Mouse (Mus musculus) skeletal muscle tissue, adult 2 months (tissue): ENCODE data around the gene Rab19.
A peak's percentile ranks its signal among the peaks of the same experiment; 100 is the strongest.
"Not testable (repeated sequence)": the region's sequence is repeated elsewhere in the genome, so short reads cannot be mapped to it uniquely, and the experiment has no call there.

Experiments used
- DNase-seq: peaks from one replicate; pipeline ENCODE4 v3.0.0-alpha.2; 2012; ENCODE audit warnings: low read depth, low spot score

The Rab19 gene

DNA sequence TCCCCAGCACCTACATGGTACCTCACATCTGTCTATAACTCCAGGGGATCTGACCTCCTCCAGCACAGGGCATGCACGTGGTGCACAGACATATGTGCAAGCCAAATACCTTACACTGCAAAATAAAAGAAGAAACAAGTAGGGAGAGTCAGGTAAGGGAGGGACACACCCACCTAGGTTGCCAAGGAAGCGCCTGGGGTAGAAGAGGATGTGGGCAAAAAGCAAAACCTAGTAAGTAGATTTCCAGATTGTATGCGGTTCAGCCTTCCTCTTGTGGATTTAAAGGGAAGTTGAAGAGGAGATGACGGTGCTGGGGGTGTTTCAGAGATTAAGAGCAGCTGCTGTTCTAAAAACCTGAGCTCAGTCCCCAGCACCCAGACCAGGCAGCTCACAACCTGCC is 1.8 kb upstream of the Rab19 start:
- DNase-seq, result no peak

DNA sequence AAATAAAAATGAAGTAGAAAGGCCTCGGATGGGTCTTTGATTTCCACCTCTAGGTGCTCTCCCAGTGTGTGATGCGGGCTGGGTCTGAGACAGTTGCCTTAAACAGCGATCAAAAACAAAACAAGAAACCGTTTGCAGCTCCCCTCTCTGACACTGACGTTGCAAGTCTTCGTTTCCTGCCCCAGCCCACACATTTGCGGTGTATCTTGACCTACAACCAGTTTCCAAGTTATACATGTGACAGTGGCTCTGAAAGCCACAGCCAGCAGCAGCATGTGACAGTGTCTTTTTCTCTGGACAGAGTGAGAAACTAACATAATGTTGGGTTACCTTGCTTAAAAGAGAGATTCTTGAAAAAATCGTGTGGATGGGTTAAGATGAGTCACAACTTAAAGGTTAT is 1.2 kb upstream of the Rab19 start:
- DNase-seq, result no peak

DNA sequence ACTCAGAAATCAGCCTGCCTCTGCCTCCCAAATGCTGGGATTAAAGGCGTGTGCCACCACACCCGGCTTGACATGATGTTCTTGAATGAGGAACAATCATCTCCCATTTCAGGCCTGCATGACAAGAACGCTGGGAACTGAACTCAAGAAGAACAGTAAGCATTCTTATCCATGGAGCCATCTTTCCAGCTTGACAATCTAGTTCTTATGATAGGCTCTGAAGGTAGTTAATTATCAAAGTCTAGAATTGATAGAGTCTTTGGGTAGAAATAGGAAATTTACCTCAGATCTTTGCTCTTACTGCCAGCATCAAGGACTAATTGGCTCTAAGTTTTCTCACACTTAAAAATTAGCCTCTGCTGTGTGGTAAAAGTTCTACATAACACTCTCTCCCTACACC is 699 bp upstream of the Rab19 start:
- DNase-seq, result no peak

DNA sequence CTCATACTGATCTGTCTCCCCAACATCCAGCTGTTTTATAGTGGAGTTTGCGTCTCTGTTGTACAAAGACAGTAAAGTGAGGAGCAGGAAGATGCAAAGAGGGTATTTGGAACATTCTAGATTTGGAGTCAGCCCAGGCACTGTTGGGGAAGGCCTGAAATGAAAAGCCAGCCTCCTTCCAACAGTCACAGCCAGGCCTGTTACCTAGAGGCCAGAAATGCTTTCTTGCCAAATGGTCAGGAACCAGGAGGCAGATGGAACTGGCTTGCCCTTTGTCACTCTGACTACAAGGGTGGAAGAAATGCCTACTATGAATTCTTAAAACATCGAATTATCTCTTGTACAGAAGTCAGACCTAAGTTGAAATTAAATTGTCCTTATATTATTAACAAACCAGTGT is 9.0 kb downstream of the Rab19 start:
- DNase-seq, result no peak

DNA sequence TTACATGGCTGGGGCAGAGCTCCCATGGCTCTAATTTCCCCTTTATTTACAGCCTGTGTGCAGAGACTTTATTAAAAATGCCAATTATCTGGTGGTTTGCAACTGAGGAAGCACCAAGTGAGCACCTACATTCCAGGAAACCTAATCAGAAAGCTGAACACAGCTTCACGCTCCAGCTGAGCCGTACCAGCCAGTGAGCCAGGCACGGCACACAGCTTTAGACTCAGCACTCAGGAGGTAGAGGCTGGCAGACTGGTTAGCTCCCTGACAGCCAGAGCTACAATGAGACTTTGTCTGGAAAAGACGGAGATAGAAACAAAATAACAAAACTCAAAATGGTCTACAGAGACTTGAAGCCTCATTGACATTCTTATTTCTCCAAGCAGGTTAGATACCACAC is 14.5 kb downstream of the Rab19 start:
- DNase-seq, result no peak

DNA sequence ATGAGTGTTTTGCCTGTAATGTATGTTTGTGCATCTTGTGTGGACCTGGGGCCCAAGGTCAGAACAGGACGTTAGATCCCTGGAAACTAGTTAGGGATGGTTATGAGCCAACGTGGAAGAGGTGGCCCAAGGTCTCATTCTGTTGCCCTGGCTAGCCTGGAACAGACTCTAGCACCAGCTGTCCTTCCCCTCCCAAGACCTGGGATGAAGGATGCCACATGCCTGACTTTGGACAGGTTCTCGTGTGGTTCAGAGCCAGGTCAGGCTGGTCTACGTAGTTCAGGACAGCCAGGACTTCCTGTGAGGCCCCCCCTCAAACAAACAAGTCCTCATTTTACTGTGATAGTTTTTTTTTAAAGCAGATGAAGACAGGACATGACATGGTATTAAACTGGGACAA is 14.9 kb downstream of the Rab19 start:
- DNase-seq, result no peak

DNA sequence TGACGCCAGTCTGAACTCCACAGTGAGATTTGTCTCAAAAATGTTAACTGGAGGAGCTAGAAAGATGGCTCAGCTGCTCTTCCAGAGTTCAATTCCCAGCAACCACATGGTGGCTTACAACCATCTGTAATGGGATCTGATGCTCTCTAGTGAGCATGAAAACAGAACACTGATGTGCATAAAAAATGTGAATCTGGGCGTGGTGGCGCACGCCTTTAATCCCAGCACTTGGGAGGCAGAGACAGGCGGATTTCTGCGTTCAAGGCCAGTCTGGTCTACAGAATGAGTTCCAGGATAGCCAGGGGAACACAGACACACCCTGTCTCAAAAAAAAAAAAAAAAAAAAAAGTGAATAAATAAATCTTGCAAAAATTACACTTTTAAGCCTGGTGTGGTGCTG is 16.1 kb downstream of the Rab19 start:
- DNase-seq, result no peak

DNA sequence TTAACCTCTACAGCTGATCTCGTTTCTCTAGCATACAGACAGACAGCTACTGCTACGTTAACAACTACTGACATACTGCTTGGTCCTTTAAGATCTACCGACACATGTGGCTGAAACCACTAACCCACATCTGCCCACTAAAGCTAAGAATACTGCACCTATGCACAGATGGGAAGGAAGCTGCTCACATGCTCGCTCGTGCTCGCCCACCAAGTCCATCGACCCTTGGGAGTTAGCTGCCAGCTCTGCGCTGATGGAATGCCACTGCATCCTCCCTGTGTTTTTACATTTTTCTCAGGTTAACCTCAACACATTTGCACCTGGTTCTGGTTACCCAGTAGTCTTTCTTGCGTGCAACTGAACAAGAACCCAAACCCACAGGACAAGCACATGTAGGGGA is 17.4 kb downstream of the Rab19 start:
- no peak for DNase-seq

DNA sequence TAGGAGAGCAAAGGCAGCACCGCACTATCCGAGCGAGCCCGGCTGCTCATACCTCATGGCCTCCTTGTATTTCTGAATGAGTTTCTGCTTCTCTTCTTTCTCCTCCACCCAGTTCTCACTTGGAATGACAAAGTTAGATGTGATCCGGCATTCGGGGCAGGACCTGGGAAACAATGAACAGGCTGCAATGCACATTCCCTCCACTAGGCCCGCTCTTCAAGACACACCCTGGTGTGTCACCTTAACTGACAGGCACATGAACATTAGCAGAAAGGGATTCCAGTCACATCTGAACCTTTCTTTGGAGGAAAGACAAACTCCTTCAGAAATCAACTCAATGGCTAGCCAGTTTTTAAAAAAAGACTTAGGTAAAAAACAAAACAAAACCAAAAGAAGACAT is 19.4 kb downstream of the Rab19 start:
- DNase-seq, result no peak

DNA sequence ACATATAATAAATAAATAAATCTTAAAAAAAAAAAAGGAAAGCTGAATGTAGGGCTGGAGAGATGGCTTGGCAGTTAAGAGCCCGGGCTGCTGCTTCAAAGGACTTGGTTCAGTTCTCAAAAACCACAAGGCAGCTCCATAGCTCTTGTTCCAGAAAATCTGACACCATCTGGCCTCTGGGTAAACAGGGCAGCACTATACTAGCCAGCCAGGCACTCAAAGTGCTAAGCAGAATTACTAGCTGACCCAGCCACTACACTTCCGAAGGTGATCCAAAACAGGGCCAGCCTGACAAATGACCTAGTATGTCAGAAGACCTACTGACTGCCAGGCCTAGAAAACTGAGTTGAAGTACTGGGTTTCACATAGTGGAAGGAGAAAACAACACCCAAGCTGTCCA is 22.2 kb downstream of the Rab19 start:
- DNase-seq, result peak; percentile 52

DNA sequence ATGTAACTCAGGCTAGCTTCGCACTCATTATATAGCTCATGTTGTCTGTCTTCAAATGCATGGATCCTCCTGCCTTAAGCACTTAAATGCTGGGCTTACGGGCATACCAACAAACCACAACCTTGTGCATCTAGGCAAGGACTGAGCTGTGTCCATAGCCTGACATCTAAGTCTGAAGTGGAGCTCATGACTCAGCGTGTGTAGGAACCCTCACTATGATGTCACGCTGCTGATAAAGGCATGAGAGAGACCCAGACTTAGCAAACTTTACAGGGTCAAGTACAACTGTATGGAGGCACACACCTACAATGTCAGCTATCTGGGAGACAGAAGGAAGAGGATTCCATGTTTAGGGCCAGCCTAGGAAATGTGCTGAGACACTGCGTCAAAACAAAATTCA is 25.5 kb downstream of the Rab19 start:
- no peak for DNase-seq

DNA sequence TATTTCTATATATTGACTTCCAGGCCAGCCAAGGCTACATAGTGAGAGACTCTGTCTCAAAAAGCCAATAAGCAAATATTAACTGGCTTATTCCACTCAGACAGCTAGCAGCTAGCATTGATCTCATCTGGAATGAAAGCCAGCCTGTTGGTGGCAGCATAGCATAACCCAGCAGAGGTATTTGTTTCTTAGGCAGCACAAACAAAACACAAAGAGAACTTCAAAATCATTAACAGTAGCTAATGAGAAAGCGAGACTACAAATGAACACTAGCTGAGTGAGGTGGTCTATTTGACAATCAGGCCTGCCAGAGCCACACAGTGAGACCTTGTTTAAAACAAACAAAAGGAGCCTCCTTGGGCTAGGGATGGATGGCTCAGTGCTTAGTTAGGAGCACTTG is 33.1 kb downstream of the Rab19 start:
- no peak for DNase-seq

DNA sequence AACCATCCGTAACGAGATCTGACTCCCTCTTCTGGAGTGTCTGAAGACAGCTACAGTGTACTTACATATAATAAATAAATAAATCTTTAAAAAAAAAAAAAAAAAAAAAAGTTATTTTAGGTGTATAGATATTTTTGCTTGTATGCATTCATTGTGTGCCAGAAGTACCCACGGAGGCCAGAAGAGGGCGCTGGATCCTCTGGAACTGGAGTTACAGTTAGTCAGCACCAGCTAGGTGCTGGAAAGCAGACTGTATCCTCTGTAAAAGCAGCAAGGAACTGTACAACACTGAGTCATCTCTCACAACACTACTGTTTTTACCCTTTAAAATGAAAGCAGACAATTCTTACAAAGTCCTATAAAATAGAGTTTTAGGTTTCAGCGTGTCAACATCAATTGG is 34.8 kb downstream of the Rab19 start:
- DNase-seq, result no peak

DNA sequence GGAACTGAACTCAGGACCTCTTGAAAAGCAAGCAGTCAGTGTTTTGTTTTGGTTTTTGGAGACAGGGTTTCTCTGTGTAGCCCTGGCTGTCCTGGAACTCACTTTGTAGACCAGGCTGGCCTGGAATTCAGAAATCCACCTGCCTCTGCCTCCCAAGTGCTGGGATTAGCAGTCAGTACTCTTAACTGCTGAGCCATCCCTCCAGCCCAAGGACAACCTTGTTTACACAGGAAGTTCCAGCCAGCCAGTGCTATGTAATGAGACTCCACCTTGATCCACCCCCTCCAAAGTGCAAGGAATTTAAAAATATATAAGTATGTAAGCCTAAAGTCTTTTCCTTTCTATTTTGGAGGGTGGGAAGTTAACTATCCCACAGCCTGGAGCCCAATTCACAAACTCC is 35.7 kb downstream of the Rab19 start:
- not testable (repeated sequence) for DNase-seq

DNA sequence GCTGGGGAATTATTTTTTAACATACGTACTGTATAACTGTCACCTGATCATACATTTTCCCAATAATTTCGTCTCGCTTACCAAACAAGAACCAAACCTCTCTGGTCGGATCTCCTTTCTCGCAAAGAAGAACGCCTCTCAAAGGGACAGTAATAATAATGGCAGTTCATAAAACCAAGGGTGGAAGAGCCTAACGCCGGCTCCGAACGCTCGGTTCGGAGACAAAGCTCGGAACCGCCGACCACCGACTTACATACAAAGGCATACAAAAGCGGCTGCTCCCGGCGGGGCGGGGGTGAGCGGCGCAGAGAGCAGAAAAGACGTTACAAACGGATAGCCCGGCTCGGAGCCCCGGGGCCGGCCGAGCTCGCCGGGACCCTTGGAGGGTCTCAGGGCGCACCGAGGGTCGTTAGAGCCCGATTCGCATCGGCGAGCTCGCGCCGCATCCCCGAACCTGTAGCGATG is 38.4 kb downstream of the Rab19 start:
- DNase-seq, result no peak

DNA sequence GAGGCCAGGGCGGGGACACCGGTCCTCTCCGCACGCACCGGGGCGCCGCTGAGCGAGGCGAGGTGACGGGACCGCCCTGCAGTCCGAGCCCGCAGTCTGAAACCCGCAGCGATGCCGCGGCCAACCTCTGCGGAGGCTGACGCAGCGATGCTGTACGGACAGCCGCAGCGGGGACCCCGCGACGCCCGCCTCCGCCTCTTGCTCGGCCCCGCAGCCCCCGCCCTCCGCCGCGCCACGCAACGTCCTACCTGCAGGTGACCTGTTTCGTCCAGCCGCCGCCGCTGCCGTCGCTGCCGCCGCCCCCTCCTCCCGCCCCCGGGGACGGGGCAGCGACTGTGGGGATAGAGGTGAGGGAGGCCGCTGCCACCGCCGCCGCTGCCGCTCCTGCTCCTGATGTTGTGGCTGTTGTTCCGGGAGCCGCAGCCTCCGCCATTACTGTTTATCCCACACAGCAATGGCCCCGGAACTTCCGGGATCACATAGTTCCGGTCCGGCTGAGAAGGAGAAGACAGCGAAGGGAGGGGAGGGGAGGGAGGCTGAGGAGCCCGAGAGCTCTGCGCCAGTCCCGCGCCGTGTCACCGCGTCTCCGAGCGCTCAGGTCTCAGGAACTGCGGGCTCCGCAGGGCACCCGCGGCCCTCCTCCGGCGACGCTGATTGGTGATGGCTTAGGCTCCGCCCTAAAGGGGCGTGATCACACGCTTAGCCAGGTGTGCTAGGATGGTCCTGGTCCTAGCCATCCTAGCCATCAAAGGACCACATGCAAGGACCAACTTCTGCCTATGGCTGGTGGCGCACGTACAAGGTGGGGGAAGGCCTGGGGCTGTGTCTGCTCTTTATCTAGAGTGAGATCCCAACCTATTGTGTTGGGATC is 39.1 kb downstream of the Rab19 start, which contains the start of gene Mkrn1:
TSS of gene Mkrn1 (minus strand) at position 612 of the 871 bp plus-strand sequence.
- DNase-seq, result peak; percentile 40

DNA sequence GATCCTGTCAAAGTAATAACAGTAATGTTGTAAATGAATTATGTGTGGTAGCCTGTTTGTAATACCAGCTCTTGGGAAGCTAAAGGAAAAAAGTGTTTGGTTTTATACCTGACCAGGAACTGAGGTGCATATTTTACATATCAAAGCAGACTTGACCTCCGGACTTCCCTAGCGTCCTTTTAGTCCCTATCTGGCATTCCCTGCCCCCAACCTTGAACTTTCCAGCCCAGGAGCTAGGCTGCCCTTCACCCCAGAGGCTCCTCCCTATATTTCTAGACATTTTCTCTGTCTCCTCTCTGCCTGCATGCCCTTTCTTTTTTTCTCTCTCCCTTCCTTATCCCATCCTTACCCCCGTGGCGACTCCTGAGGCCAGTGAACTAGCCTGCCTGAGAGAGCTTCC is 39.9 kb downstream of the Rab19 start:
- no peak for DNase-seq

DNA sequence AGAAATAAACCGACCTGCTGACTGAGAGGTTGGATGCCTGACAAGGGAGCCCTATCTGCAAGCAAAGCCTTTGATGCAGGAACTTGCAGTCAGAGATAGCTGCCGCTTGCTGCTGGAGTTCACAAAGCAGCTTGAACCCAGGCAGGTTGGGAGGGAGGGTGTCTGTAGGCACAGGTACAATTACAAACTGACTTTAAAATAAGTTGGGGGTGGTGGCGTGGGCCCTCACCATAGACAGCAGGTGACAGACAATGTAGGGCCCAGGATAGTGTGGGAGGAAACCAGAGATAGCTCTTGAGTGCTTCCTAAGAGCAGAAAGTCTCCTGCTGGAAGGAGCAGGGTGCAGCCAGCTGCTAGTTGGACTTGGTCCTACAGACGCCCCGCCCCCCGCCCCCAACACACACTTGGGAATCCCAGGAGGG is 42.2 kb downstream of the Rab19 start:
- no peak for DNase-seq

DNA sequence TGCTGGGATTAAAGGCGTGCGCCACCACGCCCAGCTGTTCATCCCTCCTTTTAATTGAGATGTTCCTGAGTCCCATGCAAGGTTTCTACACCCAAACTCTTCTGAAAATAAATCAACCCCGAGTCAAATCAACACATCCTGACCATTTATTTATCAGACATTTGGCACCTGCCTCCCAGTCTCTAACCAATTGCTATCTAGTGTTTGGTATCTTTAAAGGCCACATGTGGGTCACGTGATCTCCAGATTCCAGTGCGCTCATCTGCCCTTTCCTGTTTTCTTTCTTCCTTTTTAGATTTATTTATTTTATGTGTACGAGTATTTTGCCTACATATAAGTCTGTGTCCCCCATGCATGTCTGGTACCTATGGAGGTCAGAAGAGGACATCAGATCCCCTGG is 42.7 kb downstream of the Rab19 start:
- DNase-seq, result no peak

DNA sequence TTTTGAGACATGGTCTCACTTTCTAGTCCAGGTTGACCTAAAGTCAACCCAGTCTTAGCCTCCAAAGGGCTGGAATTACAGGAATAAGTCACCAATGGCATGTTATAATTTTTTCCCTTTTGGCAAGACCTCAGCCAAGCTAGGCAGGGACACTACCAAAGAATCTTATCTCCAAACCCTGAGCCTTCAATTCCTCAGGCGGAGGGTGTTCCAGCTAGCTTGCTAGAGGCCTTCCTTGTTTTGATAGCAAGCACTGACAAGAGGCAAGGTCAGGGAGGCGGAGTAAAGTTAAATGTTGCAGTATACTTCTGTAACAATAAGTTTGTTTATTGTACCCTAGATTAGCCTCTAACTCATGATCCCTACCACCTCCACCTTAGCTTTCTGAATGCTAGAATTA is 44.2 kb downstream of the Rab19 start:
- DNase-seq, result no peak

DNA sequence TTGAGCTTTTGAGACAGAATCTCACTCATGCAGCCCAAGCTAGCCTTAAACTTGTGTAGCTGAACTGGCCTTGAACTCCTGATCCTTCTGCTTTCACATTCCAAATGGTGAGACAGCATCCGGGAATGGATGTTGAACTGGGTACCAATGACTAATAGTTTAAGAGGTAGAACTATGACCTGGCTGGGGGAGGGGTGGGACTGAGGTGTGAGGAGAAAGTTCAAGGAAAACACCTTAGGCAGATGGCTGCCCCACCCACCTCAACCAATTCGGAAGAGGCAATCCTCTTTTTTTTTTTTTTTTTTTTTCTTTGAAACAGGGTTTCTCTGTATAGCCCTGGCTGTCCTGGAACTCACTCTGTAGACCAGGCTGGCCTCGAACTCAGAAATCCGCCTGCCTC is 45.8 kb downstream of the Rab19 start:
- DNase-seq, result no peak

DNA sequence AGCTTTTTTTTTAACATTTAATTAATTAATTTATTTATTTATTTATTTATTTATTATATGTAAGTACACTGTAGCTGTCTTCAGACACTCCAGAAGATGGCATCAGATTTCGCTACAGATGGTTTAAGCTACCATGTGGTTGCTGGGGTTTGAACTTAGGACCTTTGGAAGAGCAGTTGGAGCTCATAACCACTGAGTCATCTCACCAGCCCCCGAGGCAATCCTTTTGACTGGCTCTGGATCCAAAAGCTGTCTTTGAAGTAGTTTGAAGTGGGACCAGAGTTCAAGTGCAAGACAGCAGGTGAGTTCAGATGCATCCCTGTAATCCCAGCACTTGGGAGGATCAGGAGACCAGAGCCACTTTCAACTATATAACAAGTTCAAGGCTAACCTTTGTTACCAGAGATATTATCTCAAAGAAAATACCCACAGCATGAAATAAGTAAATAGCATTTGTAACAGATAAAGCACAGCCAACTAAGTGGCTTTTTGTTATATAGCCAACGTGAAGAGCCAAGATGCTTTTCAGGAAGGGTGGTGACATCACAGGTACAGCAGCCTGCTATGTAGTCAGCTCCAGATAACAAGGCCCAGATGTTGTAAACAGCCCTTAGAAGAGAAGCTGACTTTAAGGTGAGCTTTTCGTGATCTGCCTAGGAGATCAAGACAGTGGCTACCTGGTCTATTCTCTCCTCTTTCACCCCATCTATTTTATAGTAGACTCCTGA is 46.5 kb downstream of the Rab19 start:
- no peak for DNase-seq
